Mouse (Mus musculus): ENCODE measurements around the gene Pde6b. TPM values are rescaled to one million over a fixed set of nuclear protein-coding genes. Genes with fewer than 3 reads are reported as not detected.
A peak's percentile ranks its signal among the peaks of the same experiment; 100 is the strongest.

The Pde6b gene
- polyA plus RNA-seq, 1 experiment = 0.02 TPM

GRCm38 (mm10) chr5:108427186-108427585, 39.0 kb downstream of the Pde6b start:
- Histone ChIP-seq H3K79me2 (ENCODE audit: control insufficient read depth, insufficient read depth) (no peaks in the 10 kb centered on the region), H3K27me3 (ENCODE audit: control insufficient read depth, insufficient read depth, insufficient read length) (no peaks in the 10 kb centered on the region), H3K4me3 (no peak overlapping the region), H3K4me2 (ENCODE audit: low read depth) (no peak overlapping the region), H3K36me3 (ENCODE audit: control insufficient read depth, insufficient read depth) (peaks cover 15% of the 10 kb centered on the region), H3ac (ENCODE audit: control insufficient read depth, insufficient read length) (no peak overlapping the region)
- TF ChIP-seq MAX (IDR thresholded peaks at IDR 0.05; ENCODE audit: low read depth) = no peak
- TF ChIP-seq POLR2A (IDR thresholded peaks at IDR 0.05; ENCODE audit: insufficient read length, low read depth) = no peak
- no peak for TF ChIP-seq CEBPB (IDR thresholded peaks at IDR 0.05; ENCODE audit: insufficient read depth, poor library complexity, severe bottlenecking)
- no peak for TF ChIP-seq MYOD1 (IDR thresholded peaks at IDR 0.05; ENCODE audit: control insufficient read depth in 1 of 3, insufficient read length in 2 of 3, low read depth in 2 of 3)
- TF ChIP-seq TCF12 (IDR thresholded peaks at IDR 0.05; ENCODE audit: insufficient read depth, poor library complexity, severe bottlenecking) = no peak
- no peak for TF ChIP-seq E2F4 (IDR thresholded peaks at IDR 0.05; ENCODE audit: insufficient read depth)
- no peak for TF ChIP-seq TCF3 (IDR thresholded peaks at IDR 0.05; ENCODE audit: insufficient read length, low read depth)
- no peak for TF ChIP-seq USF1 (IDR thresholded peaks at IDR 0.05; ENCODE audit: low read depth)
- TF ChIP-seq REST (IDR thresholded peaks at IDR 0.05; ENCODE audit: insufficient read depth, insufficient read length) = no peak
- TF ChIP-seq SRF (IDR thresholded peaks at IDR 0.05; ENCODE audit: control insufficient read depth, insufficient read length, low read depth) = no peak
- no peak for TF ChIP-seq MYOG (IDR thresholded peaks at IDR 0.05; ENCODE audit: control insufficient read depth in 1 of 3, insufficient read depth in 1 of 3, insufficient read length in 2 of 3, low read depth in 2 of 3)
- TF ChIP-seq POLR2AphosphoS2 (IDR thresholded peaks at IDR 0.05; ENCODE audit: insufficient read length, low read depth) = no peak

GRCm38 (mm10) chr5:108431196-108431595, 43.0 kb downstream of the Pde6b start:
- TF ChIP-seq MYOD1 (IDR thresholded peaks at IDR 0.05; ENCODE audit: control insufficient read depth in 1 of 3, insufficient read length in 2 of 3, low read depth in 2 of 3) (no peak), MYOG (IDR thresholded peaks at IDR 0.05; ENCODE audit: control insufficient read depth in 1 of 3, insufficient read depth in 1 of 3, insufficient read length in 2 of 3, low read depth in 2 of 3) (no peak), E2F4 (IDR thresholded peaks at IDR 0.05; ENCODE audit: insufficient read depth) (no peak), REST (IDR thresholded peaks at IDR 0.05; ENCODE audit: insufficient read depth, insufficient read length) (no peak), SRF (IDR thresholded peaks at IDR 0.05; ENCODE audit: control insufficient read depth, insufficient read length, low read depth) (no peak), POLR2AphosphoS2 (IDR thresholded peaks at IDR 0.05; ENCODE audit: insufficient read length, low read depth) (no peak), USF1 (IDR thresholded peaks at IDR 0.05; ENCODE audit: low read depth) (no peak), MAX (IDR thresholded peaks at IDR 0.05; ENCODE audit: low read depth) (no peak), CEBPB (IDR thresholded peaks at IDR 0.05; ENCODE audit: insufficient read depth, poor library complexity, severe bottlenecking) (no peak), POLR2A (IDR thresholded peaks at IDR 0.05; ENCODE audit: insufficient read length, low read depth) (no peak), TCF3 (IDR thresholded peaks at IDR 0.05; ENCODE audit: insufficient read length, low read depth) (no peak), TCF12 (IDR thresholded peaks at IDR 0.05; ENCODE audit: insufficient read depth, poor library complexity, severe bottlenecking) (no peak)
- H3ac ChIP-seq (ENCODE audit: control insufficient read depth, insufficient read length) = no peak overlapping the region
- no peaks in the 10 kb centered on the region for H3K27me3 ChIP-seq (ENCODE audit: control insufficient read depth, insufficient read depth, insufficient read length)
- peaks cover 15% of the 10 kb centered on the region for H3K36me3 ChIP-seq (ENCODE audit: control insufficient read depth, insufficient read depth)
- H3K4me2 ChIP-seq (ENCODE audit: low read depth) = no peak overlapping the region
- H3K4me3 ChIP-seq = no peak overlapping the region
- H3K79me2 ChIP-seq (ENCODE audit: control insufficient read depth, insufficient read depth) = peaks cover 16% of the 10 kb centered on the region

DNA sequence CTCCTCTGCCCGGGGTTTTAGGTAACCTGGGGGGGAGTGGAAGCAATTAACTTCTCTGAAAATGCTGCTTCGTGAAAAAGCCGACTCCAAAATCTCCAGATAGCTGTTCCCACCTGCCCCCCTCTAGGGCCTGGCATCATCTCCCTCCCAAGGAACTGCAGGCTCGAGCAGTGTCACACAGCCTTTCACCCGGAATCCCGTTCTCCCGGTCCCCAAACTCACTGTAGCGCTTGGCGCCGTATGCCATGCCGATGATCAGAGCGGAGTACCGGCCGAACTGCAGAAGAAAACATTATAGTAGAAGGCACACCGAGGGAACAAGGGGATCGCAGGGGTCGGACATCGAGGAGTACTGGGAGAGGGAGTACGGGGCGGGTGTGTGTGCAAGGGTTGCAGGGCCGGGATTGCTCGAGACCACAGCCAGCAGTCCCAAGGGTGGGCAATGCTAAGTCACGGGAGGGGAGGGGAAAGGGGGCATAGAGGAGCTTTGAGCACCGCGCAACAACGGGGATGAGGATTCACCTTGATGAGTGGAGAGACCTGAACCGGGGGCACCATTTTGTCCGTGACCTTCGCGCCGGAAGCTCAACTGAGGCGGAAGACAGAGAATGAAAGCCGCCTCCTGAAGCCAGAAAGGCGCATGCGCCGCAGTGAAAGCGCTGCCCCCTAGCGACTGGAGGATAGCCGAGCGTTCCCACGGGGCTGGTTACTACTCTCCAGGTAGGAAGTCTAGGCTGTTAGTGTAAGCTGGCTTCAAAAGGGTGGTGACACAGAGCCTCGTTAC, 45.8 kb downstream of the Pde6b start, which contains the start of gene Atp5k:
Gene Atp5k, minus strand, starts transcription at position 645 of the 784 bp plus-strand sequence.
- Histone ChIP-seq H3K36me3 (ENCODE audit: control insufficient read depth, insufficient read depth) (peaks cover 15% of the 10 kb centered on the region), H3K4me2 (ENCODE audit: low read depth) (peak within 1 kb of the TSS; percentile 79), H3ac (ENCODE audit: control insufficient read depth, insufficient read length) (peak within 1 kb of the TSS; percentile 79), H3K27me3 (ENCODE audit: control insufficient read depth, insufficient read depth, insufficient read length) (peaks cover 2% of the 10 kb centered on the region), H3K4me3 (peak within 1 kb of the TSS; percentile 97), H3K79me2 (ENCODE audit: control insufficient read depth, insufficient read depth) (peaks cover 16% of the 10 kb centered on the region)
- TF ChIP-seq POLR2AphosphoS2 (IDR thresholded peaks at IDR 0.05; ENCODE audit: insufficient read length, low read depth) = peak; percentile 78
- TF ChIP-seq REST (IDR thresholded peaks at IDR 0.05; ENCODE audit: insufficient read depth, insufficient read length) = no peak
- peak; percentile 41 for TF ChIP-seq POLR2A (IDR thresholded peaks at IDR 0.05; ENCODE audit: insufficient read length, low read depth)
- TF ChIP-seq SRF (IDR thresholded peaks at IDR 0.05; ENCODE audit: control insufficient read depth, insufficient read length, low read depth) = no peak
- no peak for TF ChIP-seq TCF12 (IDR thresholded peaks at IDR 0.05; ENCODE audit: insufficient read depth, poor library complexity, severe bottlenecking)

GRCm38 (mm10) chr5:108436101-108436500, 47.9 kb downstream of the Pde6b start:
- Histone ChIP-seq H3K36me3 (ENCODE audit: control insufficient read depth, insufficient read depth) (peaks cover 3% of the 10 kb centered on the region), H3K4me3 (no peak overlapping the region), H3K79me2 (ENCODE audit: control insufficient read depth, insufficient read depth) (peaks cover 16% of the 10 kb centered on the region), H3K27me3 (ENCODE audit: control insufficient read depth, insufficient read depth, insufficient read length) (peaks cover 5% of the 10 kb centered on the region), H3ac (ENCODE audit: control insufficient read depth, insufficient read length) (no peak overlapping the region), H3K4me2 (ENCODE audit: low read depth) (no peak overlapping the region)
- no peak for TF ChIP-seq SRF (IDR thresholded peaks at IDR 0.05; ENCODE audit: control insufficient read depth, insufficient read length, low read depth)
- peak; percentile 79 for TF ChIP-seq TCF3 (IDR thresholded peaks at IDR 0.05; ENCODE audit: insufficient read length, low read depth)
- TF ChIP-seq CEBPB (IDR thresholded peaks at IDR 0.05; ENCODE audit: insufficient read depth, poor library complexity, severe bottlenecking) = no peak
- peak; percentile 55 for TF ChIP-seq POLR2AphosphoS2 (IDR thresholded peaks at IDR 0.05; ENCODE audit: insufficient read length, low read depth)
- peak; percentile 97 for TF ChIP-seq TCF12 (IDR thresholded peaks at IDR 0.05; ENCODE audit: insufficient read depth, poor library complexity, severe bottlenecking)
- TF ChIP-seq MYOD1 (IDR thresholded peaks at IDR 0.05; ENCODE audit: control insufficient read depth in 1 of 3, insufficient read length in 2 of 3, low read depth in 2 of 3) = peak; percentile 86 to 96 (median 92)
- TF ChIP-seq E2F4 (IDR thresholded peaks at IDR 0.05; ENCODE audit: insufficient read depth) = no peak
- no peak for TF ChIP-seq REST (IDR thresholded peaks at IDR 0.05; ENCODE audit: insufficient read depth, insufficient read length)
- TF ChIP-seq POLR2A (IDR thresholded peaks at IDR 0.05; ENCODE audit: insufficient read length, low read depth) = no peak
- peak; percentile 75 to 97 (median 96) for TF ChIP-seq MYOG (IDR thresholded peaks at IDR 0.05; ENCODE audit: control insufficient read depth in 1 of 3, insufficient read depth in 1 of 3, insufficient read length in 2 of 3, low read depth in 2 of 3)
